In genomic region chr13:59770847-59771246, GRCm38 (mm10) we compare ENCODE assay signal across 8 mouse cellular contexts. TPM values are rescaled to one million over a fixed set of nuclear protein-coding genes. Genes with fewer than 3 reads are reported as not detected.
DNase-seq lines count a peak whose midpoint lies in the region; ATAC-seq and TF ChIP-seq lines count a peak whose summit lies in the region.

No protein-coding gene starts in this region.

- H3K9ac ChIP-seq in lung, embryonic 14.5 days, result peak overlapping the region; percentile 72
- H3K9ac ChIP-seq in heart, embryonic 12.5 days, result peak overlapping the region; percentile 43; the same call in 1 of the 2 replicates
- H3K9ac ChIP-seq in liver, embryonic 12.5 days, result peak overlapping the region; percentile 87

- H3K9me3 ChIP-seq in lung, embryonic 14.5 days (ENCODE audit: low read depth, low read length), result no peaks in the 10 kb centered on the region
- H3K9me3 ChIP-seq in heart, embryonic 12.5 days (replicated peaks), result no peaks in the 10 kb centered on the region
- no peaks in the 10 kb centered on the region for H3K9me3 ChIP-seq in liver, embryonic 12.5 days (replicated peaks)

- peak overlapping the region; percentile 79 for H3K4me3 ChIP-seq in lung, embryonic 14.5 days (ENCODE audit: low read depth, low read length)
- peak overlapping the region; percentile 66 for H3K4me3 ChIP-seq in bone marrow macrophage, adult 2 months (ENCODE audit: insufficient read depth, low read length)
- H3K4me3 ChIP-seq in heart, embryonic 12.5 days, result peak overlapping the region; percentile 91
- H3K4me3 ChIP-seq in liver, embryonic 12.5 days, result peak overlapping the region; percentile 96

- H3K4me1 ChIP-seq in lung, embryonic 14.5 days (ENCODE audit: insufficient read depth), result peaks cover 18% of the 10 kb centered on the region
- peaks cover 41% of the 10 kb centered on the region for H3K4me1 ChIP-seq in bone marrow macrophage, adult 2 months (ENCODE audit: control insufficient read depth, insufficient read depth, low read length)
- H3K4me1 ChIP-seq in heart, embryonic 12.5 days (replicated peaks), result peaks cover 43% of the 10 kb centered on the region
- peaks cover 61% of the 10 kb centered on the region for H3K4me1 ChIP-seq in liver, embryonic 12.5 days

- TF ChIP-seq POLR2A in bone marrow macrophage, adult 2 months (IDR thresholded peaks at IDR 0.05; ENCODE audit: borderline replicate concordance, low read depth, low read length), result no peak

- ATAC-seq in lung, embryonic 14.5 days (ENCODE audit: insufficient read depth), result no peak
- no peak for ATAC-seq in heart, embryonic 12.5 days (ENCODE audit: insufficient number of reproducible peaks, low FRiP score)
- peak; percentile 36; the same call in 1 of the 2 replicates for ATAC-seq in liver, embryonic 12.5 days

- 42% methylated on average over 9 of the region's 9 CpGs for WGBS in lung, embryonic 14.5 days
- 29% methylated on average over 9 of the region's 9 CpGs for WGBS in heart, embryonic 12.5 days
- 13% methylated on average over 9 of the region's 9 CpGs for WGBS in liver, embryonic 12.5 days (ENCODE audit: insufficient replicate concordance)

- peak overlapping the region; percentile 84 for H3K4me2 ChIP-seq in lung, embryonic 14.5 days
- H3K4me2 ChIP-seq in heart, embryonic 12.5 days, result peak overlapping the region; percentile 67
- peak overlapping the region; percentile 90 for H3K4me2 ChIP-seq in liver, embryonic 12.5 days

- TF ChIP-seq CTCF in lung, embryonic 14.5 days (IDR thresholded peaks at IDR 0.05; ENCODE audit: low read depth), result no peak
- no peak for TF ChIP-seq CTCF in bone marrow macrophage, adult 2 months (IDR thresholded peaks at IDR 0.05; ENCODE audit: low read depth, low read length)

- DNase-seq in lung, embryonic 14.5 days, result peak; percentile 25
- no peak for DNase-seq in lung, postnatal 4 days
- peak; percentile 12 for DNase-seq in splenic B cell, adult 2 months (ENCODE audit: low read depth, low spot score)
- no peak for DNase-seq in frontal cortex, postnatal 14 days (ENCODE audit: low spot score in 2 of 2)
- no peak for DNase-seq in urinary bladder, postnatal 4 days (ENCODE audit: low spot score in 2 of 2)

- peaks cover 37% of the 10 kb centered on the region for H3K36me3 ChIP-seq in lung, embryonic 14.5 days (ENCODE audit: insufficient read depth)
- H3K36me3 ChIP-seq in heart, embryonic 12.5 days, result peaks cover 25% of the 10 kb centered on the region
- H3K36me3 ChIP-seq in liver, embryonic 12.5 days, result peaks cover 66% of the 10 kb centered on the region
- H3K36me3 ChIP-seq in splenic B cell, adult 2 months (ENCODE audit: control insufficient read depth, insufficient read depth, low read length, poor library complexity, severe bottlenecking), result peaks cover under 1% of the 10 kb centered on the region; the same call in 1 of the 2 replicates

- H3K27ac ChIP-seq in lung, embryonic 14.5 days (ENCODE audit: low read depth), result peak overlapping the region; percentile 99
- peak overlapping the region; percentile 85 for H3K27ac ChIP-seq in bone marrow macrophage, adult 2 months (ENCODE audit: insufficient read depth, low read depth, low read length)
- H3K27ac ChIP-seq in heart, embryonic 12.5 days (ENCODE audit: poor library complexity, severe bottlenecking), result peak overlapping the region; percentile 99
- peak overlapping the region; percentile 100 for H3K27ac ChIP-seq in liver, embryonic 12.5 days

- H3K27me3 ChIP-seq in lung, embryonic 14.5 days (ENCODE audit: insufficient read depth, low read length), result no peaks in the 10 kb centered on the region
- no peaks in the 10 kb centered on the region for H3K27me3 ChIP-seq in heart, embryonic 12.5 days (replicated peaks)
- H3K27me3 ChIP-seq in liver, embryonic 12.5 days (replicated peaks), result no peaks in the 10 kb centered on the region
- no peaks in the 10 kb centered on the region for H3K27me3 ChIP-seq in splenic B cell, adult 2 months (ENCODE audit: control insufficient read depth, insufficient read depth, low read length, poor library complexity, severe bottlenecking)

RNA-seq across cellular contexts. Expression of gene Isca1, which starts 1.2 kb away (rescaled TPM):
- 105 and 121 TPM in 2 replicates for polyA plus RNA-seq in lung, embryonic 14.5 days (2014; fragmentation: Nextera tagmentation; extraction: Ambion mirVana)
- polyA plus RNA-seq in bone marrow macrophage, adult 2 months (2012; ENCODE audit: insufficient read depth, insufficient read length, missing spikeins), result 29.2 and 32.6 TPM in 2 replicates
- 155 and 159 TPM in 2 replicates for polyA plus RNA-seq in heart, embryonic 12.5 days (2016; fragmentation: Nextera tagmentation; extraction: Ambion mirVana)
- polyA plus RNA-seq in liver, embryonic 12.5 days (2016; fragmentation: Nextera tagmentation; extraction: Ambion mirVana), result 216 and 223 TPM in 2 replicates

RNA-seq across cellular contexts. Expression of gene Gm49354, which starts 11.2 kb away (rescaled TPM):
- not detected in 2 replicates for polyA plus RNA-seq in lung, embryonic 14.5 days (2014; fragmentation: Nextera tagmentation; extraction: Ambion mirVana)
- not detected in 2 replicates for polyA plus RNA-seq in bone marrow macrophage, adult 2 months (2012; ENCODE audit: insufficient read depth, insufficient read length, missing spikeins)
- polyA plus RNA-seq in heart, embryonic 12.5 days (2016; fragmentation: Nextera tagmentation; extraction: Ambion mirVana), result not detected in 2 replicates
- not detected in 2 replicates for polyA plus RNA-seq in liver, embryonic 12.5 days (2016; fragmentation: Nextera tagmentation; extraction: Ambion mirVana)

RNA-seq across cellular contexts. Expression of gene 1700014D04Rik, which starts 24.3 kb away (rescaled TPM):
- 0.24 TPM in 1 of 2 replicates, not detected in the other for polyA plus RNA-seq in lung, embryonic 14.5 days (2014; fragmentation: Nextera tagmentation; extraction: Ambion mirVana)
- not detected in 2 replicates for polyA plus RNA-seq in bone marrow macrophage, adult 2 months (2012; ENCODE audit: insufficient read depth, insufficient read length, missing spikeins)
- 0.17 TPM in 1 of 2 replicates, not detected in the other for polyA plus RNA-seq in heart, embryonic 12.5 days (2016; fragmentation: Nextera tagmentation; extraction: Ambion mirVana)
- polyA plus RNA-seq in liver, embryonic 12.5 days (2016; fragmentation: Nextera tagmentation; extraction: Ambion mirVana), result not detected in 2 replicates

RNA-seq across cellular contexts. Expression of gene Spata31d1d, which starts 39.3 kb away (rescaled TPM):
- not detected in 2 replicates for polyA plus RNA-seq in lung, embryonic 14.5 days (2014; fragmentation: Nextera tagmentation; extraction: Ambion mirVana)
- not detected in 2 replicates for polyA plus RNA-seq in bone marrow macrophage, adult 2 months (2012; ENCODE audit: insufficient read depth, insufficient read length, missing spikeins)
- polyA plus RNA-seq in heart, embryonic 12.5 days (2016; fragmentation: Nextera tagmentation; extraction: Ambion mirVana), result not detected in 2 replicates
- polyA plus RNA-seq in liver, embryonic 12.5 days (2016; fragmentation: Nextera tagmentation; extraction: Ambion mirVana), result not detected in 2 replicates

RNA-seq across cellular contexts. Expression of gene Tut7, which starts 52.1 kb away (rescaled TPM):
- polyA plus RNA-seq in lung, embryonic 14.5 days (2014; fragmentation: Nextera tagmentation; extraction: Ambion mirVana), result 44.3 and 44.6 TPM in 2 replicates
- 142 and 148 TPM in 2 replicates for polyA plus RNA-seq in bone marrow macrophage, adult 2 months (2012; ENCODE audit: insufficient read depth, insufficient read length, missing spikeins)
- 45.3 and 46.4 TPM in 2 replicates for polyA plus RNA-seq in heart, embryonic 12.5 days (2016; fragmentation: Nextera tagmentation; extraction: Ambion mirVana)
- polyA plus RNA-seq in liver, embryonic 12.5 days (2016; fragmentation: Nextera tagmentation; extraction: Ambion mirVana), result 66.3 and 74.4 TPM in 2 replicates

Comparison
In these comparisons a context has a peak if more than half of its experiments do, and no peak if none do; other contexts are left out.
1. DNase-seq: peak in lung, embryonic 14.5 days (single experiment) and splenic B cell, adult 2 months (single experiment); none in lung, postnatal 4 days (0 of 2), frontal cortex, postnatal 14 days (0 of 2) and urinary bladder, postnatal 4 days (0 of 2).
2. Peak in every context shown above with its lines, with median percentiles within 50 percentile points of each other: H3K27ac ChIP-seq, H3K4me2 ChIP-seq, H3K4me3 ChIP-seq and H3K9ac ChIP-seq.